Mouse (Mus musculus): Measurements from ENCODE around the gene Sh3gl3.

Gene Sh3gl3

DNA sequence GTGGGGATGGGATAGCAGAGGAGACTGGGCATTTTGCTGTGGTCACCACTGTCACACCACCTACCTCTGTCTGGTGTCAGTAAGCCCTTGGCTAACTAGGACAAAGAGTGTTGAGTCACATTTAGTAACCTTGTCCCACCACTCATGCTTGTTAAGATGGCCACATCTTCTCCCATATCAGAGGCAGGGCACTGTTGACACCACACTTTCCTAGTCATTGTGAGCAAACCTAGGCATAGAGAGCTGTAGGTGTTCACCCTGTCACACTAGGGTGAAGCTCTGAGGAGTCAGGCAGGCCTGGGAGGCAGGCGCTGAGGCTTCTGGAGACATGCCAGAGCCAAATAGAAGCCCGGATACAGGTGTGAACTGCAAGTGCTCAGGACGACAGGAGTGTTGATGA lies at the start of gene Sh3gl3:
Gene Sh3gl3, plus strand, starts transcription at position 301 of the 400 bp plus-strand sequence.
- DNase-seq = no peak

DNA sequence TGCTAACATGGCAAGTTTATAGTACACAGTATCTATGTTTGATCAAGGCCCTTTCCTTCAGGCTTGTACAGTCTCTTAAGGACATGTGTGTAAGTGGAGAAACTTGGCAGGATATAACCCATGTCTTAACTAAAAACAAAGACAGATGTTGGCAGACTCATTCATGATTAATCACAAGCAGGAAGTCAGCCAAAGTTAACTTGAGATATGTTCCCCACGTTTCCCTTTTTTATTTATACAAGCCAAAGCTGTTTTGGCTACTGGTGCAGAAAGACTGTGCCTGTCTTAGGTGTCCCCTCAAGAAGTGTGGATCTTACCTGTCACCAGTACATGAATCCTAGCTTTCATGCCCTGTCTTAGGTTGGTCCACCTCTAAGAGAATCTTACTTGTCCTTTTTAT lies 35.4 kb upstream of the Sh3gl3 start:
- no peak for DNase-seq

DNA sequence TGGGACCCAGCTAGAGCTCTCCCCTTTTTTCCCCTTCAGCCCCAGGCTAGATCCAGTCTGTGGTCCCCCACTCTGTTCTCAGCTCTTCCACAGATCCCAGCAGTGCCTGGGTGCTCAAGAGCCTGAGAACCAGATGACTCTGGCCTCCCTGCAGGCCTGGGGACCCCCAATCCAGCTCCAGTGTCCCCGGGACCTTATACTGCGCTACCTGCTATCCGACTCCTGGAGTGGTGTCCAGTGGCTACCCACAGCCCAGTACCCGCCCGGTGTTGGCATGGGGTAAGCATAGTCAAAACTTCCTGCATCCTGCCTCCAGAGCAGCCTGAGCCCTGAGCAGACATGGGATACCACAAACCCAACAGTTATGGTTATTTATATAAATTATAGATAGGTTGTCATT lies 26.5 kb upstream of the Sh3gl3 start:
- no peak for DNase-seq

DNA sequence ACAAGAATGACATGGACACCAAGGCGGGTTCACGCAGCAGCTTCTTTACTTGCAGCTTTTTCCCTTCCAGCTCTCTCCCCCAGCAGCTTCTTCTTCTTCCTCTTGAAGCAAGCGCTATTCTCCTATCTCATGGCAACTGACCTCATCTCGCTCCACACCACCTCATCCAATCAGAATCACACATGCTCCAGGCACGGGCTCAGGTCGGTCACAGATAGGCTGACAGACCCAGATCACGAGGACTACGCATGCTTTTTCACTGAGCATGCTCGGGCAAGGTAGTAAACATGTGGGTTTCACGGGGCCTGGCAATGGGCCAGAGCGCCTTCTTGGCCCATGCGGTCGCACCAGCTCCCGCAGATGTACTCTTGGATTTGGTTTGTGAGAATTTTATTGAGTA lies 9.0 kb upstream of the Sh3gl3 start:
- no peak for DNase-seq

- DNase-seq = peak in 1 of 2 experiments; percentile 6
These were observed 1.1 kb downstream of the Sh3gl3 start for GRCm38 (mm10) chr7:82174571-82175326.

DNA sequence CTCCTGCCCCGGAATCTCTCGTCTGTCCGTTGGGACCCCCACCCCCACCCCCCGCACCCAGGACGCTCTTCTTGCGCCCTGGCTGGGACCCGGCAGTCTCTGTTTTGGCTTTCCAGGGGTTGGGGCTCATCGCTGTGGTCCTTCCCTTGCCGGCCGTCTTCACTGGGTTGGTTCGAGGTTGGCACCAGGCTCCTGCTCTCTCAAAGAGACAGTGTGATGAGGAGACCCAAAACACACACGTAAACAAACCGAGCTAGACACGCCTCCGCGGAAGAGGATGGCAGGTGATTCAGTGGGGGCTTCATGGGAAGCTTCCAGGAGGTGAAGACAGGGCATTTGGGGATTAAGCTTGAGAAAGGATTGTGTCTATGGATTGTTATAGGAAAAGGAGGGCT lies 1.7 kb downstream of the Sh3gl3 start:
- DNase-seq = no peak

- DNase-seq = no peak
These were observed 2.6 kb downstream of the Sh3gl3 start for GRCm38 (mm10) chr7:82176192-82176591.

DNA sequence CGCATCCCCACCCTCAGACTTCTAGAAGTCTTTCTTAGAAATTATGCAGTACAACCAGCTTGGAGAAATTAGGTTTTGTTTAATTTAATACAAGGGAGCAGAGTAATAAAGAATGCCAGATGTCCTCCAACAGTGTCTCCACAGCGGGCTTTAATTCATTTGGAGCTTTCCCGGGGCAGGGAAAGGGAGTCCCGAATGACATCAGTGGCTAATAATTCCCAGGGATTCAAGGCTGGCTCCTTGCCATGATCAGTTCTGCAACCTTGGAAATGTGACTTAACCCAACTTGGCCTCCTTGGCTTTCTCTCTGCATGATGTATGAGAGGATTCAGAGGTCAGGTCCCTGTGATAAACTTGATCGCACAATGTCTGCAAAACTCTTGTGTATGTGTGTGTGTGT lies 3.7 kb downstream of the Sh3gl3 start:
- no peak for DNase-seq

DNA sequence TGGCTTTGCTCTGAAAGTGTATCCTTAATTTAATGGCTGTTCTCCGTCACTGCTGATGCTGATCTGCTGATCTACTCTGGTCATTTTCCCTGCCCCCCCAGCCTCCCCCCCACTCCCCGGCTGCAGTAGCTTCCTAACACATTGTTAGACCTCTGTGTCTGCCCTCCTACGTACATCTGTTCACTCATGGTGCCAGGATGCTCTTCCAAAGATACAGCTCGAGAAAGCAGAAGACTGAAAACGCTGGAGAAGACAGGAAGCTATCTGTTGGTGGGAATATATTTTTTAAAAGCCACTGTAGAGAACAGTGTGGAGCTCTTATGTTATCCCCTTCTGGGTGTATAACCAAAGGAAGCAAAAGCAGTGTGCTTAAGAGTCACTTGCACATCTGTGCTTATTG lies 7.3 kb downstream of the Sh3gl3 start:
- no peak for DNase-seq

DNA sequence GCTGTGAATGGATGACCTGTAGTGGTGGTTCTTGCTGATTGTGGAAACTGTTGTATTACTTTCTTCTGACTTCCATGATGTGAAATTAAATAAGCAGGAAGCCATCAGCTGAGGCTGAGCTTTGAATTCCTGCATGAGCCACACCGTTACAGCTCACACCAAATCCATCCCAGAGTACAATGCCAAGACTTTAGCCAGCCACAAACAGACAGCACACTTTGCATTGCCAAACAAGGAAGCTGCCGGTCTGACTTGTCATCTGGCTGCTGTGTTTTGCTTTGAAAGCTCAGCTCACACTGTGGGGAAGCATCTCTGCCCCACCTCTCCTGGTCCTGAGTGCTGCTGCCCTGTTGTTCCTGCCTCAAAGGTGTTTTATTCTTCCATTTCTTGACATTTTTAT lies 9.1 kb downstream of the Sh3gl3 start:
- no peak for DNase-seq

- no peak for DNase-seq
These were observed 18.0 kb downstream of the Sh3gl3 start for GRCm38 (mm10) chr7:82191604-82192003.

- DNase-seq = no peak
These were observed 18.9 kb downstream of the Sh3gl3 start for GRCm38 (mm10) chr7:82192512-82192911.

- DNase-seq = no peak
These were observed 29.5 kb downstream of the Sh3gl3 start for GRCm38 (mm10) chr7:82203111-82203510.

GRCm38 (mm10) chr7:82204014-82204784 lies 30.6 kb downstream of the Sh3gl3 start:
- DNase-seq = peak in 1 of 2 experiments; percentile 10

- no peak for DNase-seq
These were observed 31.3 kb downstream of the Sh3gl3 start for GRCm38 (mm10) chr7:82204975-82205374.

DNA sequence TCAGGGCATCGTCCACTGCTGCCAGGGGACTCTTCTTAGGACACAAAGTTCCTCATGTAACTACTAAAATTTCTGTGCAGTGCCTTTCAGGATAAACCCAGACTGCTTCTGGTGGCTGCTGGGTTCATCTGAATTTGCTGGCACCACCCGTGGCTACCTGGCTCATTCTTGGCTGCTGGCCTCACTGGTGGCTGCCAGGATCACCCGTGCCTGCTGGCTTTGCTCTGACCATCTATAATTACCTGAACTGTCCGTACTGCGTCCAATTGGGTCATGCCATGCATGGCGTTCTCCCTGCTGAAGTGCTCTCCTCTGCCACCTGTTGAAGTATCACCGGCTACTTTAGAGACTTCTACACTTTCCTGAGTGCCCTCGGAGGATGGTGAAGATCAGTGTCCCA lies 33.1 kb downstream of the Sh3gl3 start:
- no peak for DNase-seq

DNA sequence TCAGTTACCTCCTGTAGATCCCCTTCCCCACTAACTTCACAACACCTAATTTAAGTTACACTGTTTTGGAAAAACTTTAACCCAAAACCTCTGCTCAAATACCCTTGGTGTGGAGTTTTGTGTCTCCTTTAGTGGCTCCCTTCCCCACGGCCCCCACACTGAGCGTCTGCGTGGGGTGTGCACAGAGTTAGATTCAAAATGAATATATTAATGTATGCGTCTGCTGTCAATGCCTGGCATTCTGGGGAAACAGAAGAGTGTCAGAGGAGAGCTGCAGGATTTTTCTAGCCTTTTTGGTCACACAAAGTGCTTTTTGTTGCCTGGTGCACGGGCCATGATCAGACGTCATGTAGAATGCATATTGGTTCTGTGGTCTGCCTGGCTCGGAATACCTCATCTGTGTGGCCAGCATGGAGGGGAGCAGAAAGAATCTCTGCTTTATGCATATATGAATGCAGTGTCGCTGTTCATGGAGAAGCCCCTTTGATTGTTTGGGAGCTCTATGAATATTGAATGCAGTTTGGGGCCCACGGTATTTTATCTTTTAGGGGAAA lies 47.8 kb downstream of the Sh3gl3 start:
- DNase-seq = no peak

DNA sequence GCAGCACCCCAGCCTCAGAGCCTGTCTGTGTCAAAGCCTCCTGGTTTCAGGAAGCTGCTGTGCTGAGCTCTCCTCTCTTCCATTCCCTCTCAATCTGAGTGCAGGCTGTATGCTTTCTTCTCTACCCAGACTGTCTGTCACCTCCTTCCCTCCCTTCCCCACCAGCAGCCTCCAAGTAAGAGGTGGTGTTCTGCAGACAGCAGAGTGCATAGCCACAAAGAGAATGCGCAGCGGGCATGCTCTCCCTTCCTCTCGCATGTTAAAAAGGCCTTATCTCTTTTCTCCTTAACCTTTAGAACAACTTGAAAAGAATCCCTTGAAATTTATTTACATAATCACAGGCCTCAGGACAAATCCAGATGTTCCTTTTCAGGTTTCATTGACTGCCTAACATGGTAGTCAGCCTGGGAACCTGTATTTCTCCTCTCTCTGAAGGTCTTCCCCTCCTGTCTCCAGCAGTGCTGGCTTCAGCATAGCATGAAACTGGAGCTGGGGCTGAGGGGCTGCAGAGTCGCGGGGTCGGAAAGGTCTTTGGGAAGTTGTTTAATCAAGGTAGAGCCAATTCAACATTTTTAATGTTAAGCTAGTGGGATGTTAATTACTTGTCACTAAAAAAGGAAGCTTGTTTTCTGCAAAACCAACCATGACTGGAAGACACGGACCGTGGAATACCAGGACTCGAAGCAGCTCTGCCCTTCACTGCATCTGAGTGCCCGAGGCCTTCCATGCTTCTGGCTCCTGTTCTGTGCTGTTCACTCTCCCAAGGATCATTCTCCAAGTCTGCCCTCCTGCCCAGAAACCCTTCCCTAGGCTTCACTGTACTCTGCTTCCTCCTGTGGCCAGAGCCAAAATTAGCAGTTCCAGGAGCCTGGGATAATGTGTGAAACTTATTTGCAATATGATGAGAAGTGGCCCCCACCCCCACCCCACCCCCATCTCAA lies 50.5 kb downstream of the Sh3gl3 start:
- no peak for DNase-seq

DNA sequence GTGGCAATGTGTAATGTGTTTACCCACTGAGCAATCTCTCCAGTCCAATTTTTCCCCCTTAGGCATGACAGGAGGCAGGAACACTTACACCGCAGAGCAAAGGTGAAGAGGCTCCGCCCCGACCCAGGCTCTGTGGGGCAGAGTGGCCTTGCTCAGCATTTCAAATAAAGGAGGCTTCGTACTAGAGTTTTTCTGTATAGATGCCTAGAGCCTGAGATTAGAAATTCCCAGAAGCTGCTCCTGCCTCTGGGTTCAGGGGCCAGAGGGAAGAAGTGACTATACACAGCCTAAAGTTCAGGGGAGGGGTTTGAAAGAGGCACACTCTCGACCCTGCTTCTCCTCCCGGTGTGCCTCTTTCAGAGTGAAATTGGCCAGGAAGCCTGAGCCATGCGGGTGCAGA lies 59.6 kb downstream of the Sh3gl3 start:
- DNase-seq = no peak

GRCm38 (mm10) chr7:82234010-82234897 lies 60.6 kb downstream of the Sh3gl3 start:
- DNase-seq = no peak

DNA sequence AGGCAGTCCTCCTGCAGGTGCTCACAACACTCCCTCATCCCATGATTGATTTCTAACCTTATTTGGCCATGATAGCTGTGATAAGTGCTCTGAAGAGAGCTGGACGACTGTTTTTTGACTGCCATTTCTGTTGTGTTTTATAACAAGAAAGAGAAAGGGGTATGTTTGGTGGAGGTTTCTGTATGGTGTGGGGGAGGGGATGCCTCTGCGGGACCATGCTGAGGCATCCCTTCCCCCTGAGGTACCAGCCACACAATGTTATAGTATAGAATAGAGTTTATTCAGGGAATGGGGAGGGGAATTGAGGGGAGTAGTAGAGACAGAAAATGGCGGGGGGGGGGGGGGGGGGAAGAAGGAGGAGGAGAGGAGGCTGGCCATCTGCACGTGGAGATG lies 61.3 kb downstream of the Sh3gl3 start:
- no peak for DNase-seq

DNA sequence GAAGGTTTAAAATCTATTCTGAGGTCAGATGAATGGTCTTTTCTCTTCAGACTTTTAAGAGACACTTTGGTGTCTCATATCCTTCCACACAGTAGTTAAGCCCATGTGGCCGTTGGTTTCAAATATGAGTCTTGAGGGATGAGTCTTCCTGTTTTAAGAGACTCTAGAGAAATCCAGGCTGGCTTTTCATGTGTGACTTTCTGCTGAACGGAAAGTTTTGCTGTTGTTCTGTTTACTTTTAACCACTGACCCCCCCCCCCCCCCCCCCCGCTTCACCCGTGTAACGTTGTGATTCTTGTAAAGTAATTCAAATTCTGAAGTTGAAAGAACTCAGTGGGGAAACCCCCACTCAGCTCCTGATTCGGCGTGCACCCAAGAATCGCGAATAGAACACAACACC lies 61.8 kb downstream of the Sh3gl3 start:
- no peak for DNase-seq

Data from spleen, adult 18-20 months (tissue).